Mouse (Mus musculus): ENCODE results near the gene Tmem121.
A peak's percentile ranks its signal among the peaks of the same experiment; 100 is the strongest.

- TF ChIP-seq CTCF (IDR thresholded peaks at IDR 0.05; ENCODE audit: borderline replicate concordance, insufficient read depth, low read length) (peak; percentile 78), POLR2A (IDR thresholded peaks at IDR 0.05; ENCODE audit: low read depth, low read length) (no peak)
Measured at GRCm38 (mm10) chr12:113222748-113223147, 37.0 kb downstream of the Tmem121 start.

All from embryonic fibroblast, embryonic 13.5 days (primary cell).